Mouse (Mus musculus) splenic B cell, adult 2 months (primary cell): ENCODE results near the gene Nek6.
A peak's percentile ranks its signal among the peaks of the same experiment; 100 is the strongest.

Experiments used
- DNase-seq: peaks from one replicate; pipeline ENCODE4 v3.0.0-alpha.2; 2011; ENCODE audit warnings: low read depth, low spot score
- H3K27me3 ChIP-seq: 2 replicates; pipeline ENCODE4 v1.6.1; 2012; ENCODE audit warnings: mild to moderate bottlenecking, low read length, moderate library complexity, mixed read lengths; ENCODE audit not compliant: control insufficient read depth, poor library complexity, insufficient read depth, severe bottlenecking
- H3K36me3 ChIP-seq: 2 replicates; pipeline ENCODE4 v1.6.1; 2012; ENCODE audit warnings: mild to moderate bottlenecking, low read length, moderate library complexity, mixed read lengths; ENCODE audit not compliant: control insufficient read depth, poor library complexity, insufficient read depth, severe bottlenecking

The Nek6 gene

GRCm38 (mm10) chr2:38623411-38623810 lies 112.0 kb downstream of the Nek6 start:
- no peak for DNase-seq
- Histone ChIP-seq H3K27me3 (no peaks in the 10 kb centered on the region), H3K36me3 (peaks cover 4% of the 10 kb centered on the region; the same call in 1 of the 2 replicates)

- DNase-seq = no peak
- no peaks in the 10 kb centered on the region for H3K27me3 ChIP-seq
- peaks cover 4% of the 10 kb centered on the region; the same call in 1 of the 2 replicates for H3K36me3 ChIP-seq
Observed at GRCm38 (mm10) chr2:38623821-38624590, 112.6 kb downstream of the Nek6 start.

- Histone ChIP-seq H3K36me3 (peaks cover 8% of the 10 kb centered on the region), H3K27me3 (no peaks in the 10 kb centered on the region)
- DNase-seq = no peak
Observed at GRCm38 (mm10) chr2:38628801-38629200, 117.4 kb downstream of the Nek6 start.

GRCm38 (mm10) chr2:38629451-38629850 lies 118.0 kb downstream of the Nek6 start:
- Histone ChIP-seq H3K36me3 (peaks cover 8% of the 10 kb centered on the region), H3K27me3 (no peaks in the 10 kb centered on the region)
- DNase-seq = no peak

- no peaks in the 10 kb centered on the region for H3K27me3 ChIP-seq
- no peak for DNase-seq
- H3K36me3 ChIP-seq = peaks cover 9% of the 10 kb centered on the region
Observed at GRCm38 (mm10) chr2:38630574-38630973, 119.1 kb downstream of the Nek6 start.

GRCm38 (mm10) chr2:38637716-38638267 lies 126.3 kb downstream of the Nek6 start:
- DNase-seq = peak; percentile 8
- no peaks in the 10 kb centered on the region for H3K27me3 ChIP-seq
- H3K36me3 ChIP-seq = peaks cover 14% of the 10 kb centered on the region

GRCm38 (mm10) chr2:38641761-38642160 lies 130.3 kb downstream of the Nek6 start:
- no peak for DNase-seq
- peaks cover 10% of the 10 kb centered on the region; the same call in 1 of the 2 replicates for H3K36me3 ChIP-seq
- H3K27me3 ChIP-seq = no peaks in the 10 kb centered on the region

- no peaks in the 10 kb centered on the region for H3K27me3 ChIP-seq
- DNase-seq = peak; percentile 94
- H3K36me3 ChIP-seq = 0 out of 2 replicates have a peak, but pooled peaks cover 4% of the 10 kb centered on the region
Observed at GRCm38 (mm10) chr2:38643625-38644427, 132.4 kb downstream of the Nek6 start, which contains the start of gene Psmb7. Gene Psmb7 (minus strand): TSS chr2:38644087.
